Mouse (Mus musculus): Measurements from ENCODE around the gene Pbld2.

GRCm38 (mm10) chr10:63019304-63019703 lies 4.8 kb upstream of the Pbld2 start:
- TF ChIP-seq TCF3 (IDR thresholded peaks at IDR 0.05; ENCODE audit: insufficient read length, low read depth) (no peak), REST (IDR thresholded peaks at IDR 0.05; ENCODE audit: insufficient read depth, insufficient read length) (no peak), POLR2A (IDR thresholded peaks at IDR 0.05; ENCODE audit: insufficient read length, low read depth) (no peak), SRF (IDR thresholded peaks at IDR 0.05; ENCODE audit: control insufficient read depth, insufficient read length, low read depth) (no peak), MYOD1 (IDR thresholded peaks at IDR 0.05; ENCODE audit: control insufficient read depth in 1 of 3, insufficient read length in 2 of 3, low read depth in 2 of 3) (no peak), TCF12 (IDR thresholded peaks at IDR 0.05; ENCODE audit: insufficient read depth, poor library complexity, severe bottlenecking) (no peak), POLR2AphosphoS2 (IDR thresholded peaks at IDR 0.05; ENCODE audit: insufficient read length, low read depth) (no peak), USF1 (IDR thresholded peaks at IDR 0.05; ENCODE audit: low read depth) (no peak), MYOG (IDR thresholded peaks at IDR 0.05; ENCODE audit: control insufficient read depth in 1 of 3, insufficient read depth in 1 of 3, insufficient read length in 2 of 3, low read depth in 2 of 3) (no peak)

Measured in myocyte (in vitro differentiated cells).